Mouse (Mus musculus) megakaryocyte, embryonic 14.5 days (primary cell): ENCODE data around the gene Birc2.

Experiments
- FLI1 ChIP-seq: IDR thresholded peaks from 2 replicates; pipeline ENCODE4 v1.6.1; 2012; ENCODE audit warnings: low read length, inconsistent platforms, mixed read lengths
- GATA1 ChIP-seq: IDR thresholded peaks from 3 replicates; pipeline ENCODE4 v1.6.1; 2012; ENCODE audit warnings: mixed read lengths, low read length, inconsistent platforms, borderline replicate concordance

GRCm38 (mm10) chr9:7828706-7829105 is 8.2 kb downstream of the Birc2 start:
- TF ChIP-seq GATA1 (no peak), FLI1 (no peak)
